Mouse (Mus musculus): ENCODE measurements around the gene AI182371. TPM values are rescaled to one million over a fixed set of nuclear protein-coding genes. Genes with fewer than 3 reads are reported as not detected.

The AI182371 gene
- polyA plus RNA-seq (2012; rRNA removed): 1.00 and 1.5 TPM in 2 replicates

GRCm38 (mm10) chr2:35101443-35101842, at the start of gene AI182371:
AI182371 (minus strand) TSS chr2:35101543.

GRCm38 (mm10) chr2:35109141-35109923, 8.0 kb upstream of the AI182371 start, which contains the start of gene Cntrl:
Cntrl (plus strand) TSS chr2:35109492.

DNA sequence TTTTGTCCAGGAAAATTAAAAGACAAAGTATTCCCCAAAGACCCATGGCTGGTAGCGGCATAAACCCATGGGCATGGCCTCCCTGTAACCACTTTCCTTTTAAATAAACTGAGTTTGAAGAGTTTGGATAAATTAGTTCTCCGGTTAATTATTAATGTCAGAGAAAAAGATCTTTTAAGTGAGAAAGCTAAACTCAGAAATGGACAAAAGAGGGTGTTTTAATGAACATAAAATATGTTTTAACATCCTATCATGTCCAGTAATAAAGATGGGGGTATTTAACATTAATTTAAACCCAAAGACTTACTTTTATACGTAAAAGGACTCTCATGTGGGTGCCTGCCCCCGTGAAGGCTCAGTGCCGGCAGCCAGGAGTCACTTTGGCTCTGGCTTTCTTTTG, 40.0 kb downstream of the AI182371 start, which contains the start of gene Hc:
Gene Hc, minus strand, starts transcription at position 101 of the 400 bp plus-strand sequence.

Other genes with a start within 250 kb of the AI182371 start
- 0.21 and 0.25 TPM in 2 replicates for gene Cutal, start 227.1 kb downstream of the AI182371 start, polyA plus RNA-seq (2012; rRNA removed)
- 52.9 and 60.5 TPM in 2 replicates for gene Psmd5, start 226.6 kb downstream of the AI182371 start, polyA plus RNA-seq (2012; rRNA removed)
- gene Phf19, start 187.5 kb downstream of the AI182371 start, polyA plus RNA-seq (2012; rRNA removed): 2.8 and 3.6 TPM in 2 replicates
- gene Traf1, start 139.8 kb downstream of the AI182371 start, polyA plus RNA-seq (2012; rRNA removed): 4.1 and 4.2 TPM in 2 replicates
- 1.0 and 1.4 TPM in 2 replicates for gene Hc, start 40.1 kb downstream of the AI182371 start, polyA plus RNA-seq (2012; rRNA removed)
- 18.5 and 22.0 TPM in 2 replicates for gene Cntrl, start 7.9 kb upstream of the AI182371 start, polyA plus RNA-seq (2012; rRNA removed)
- gene Rab14, start 99.6 kb upstream of the AI182371 start, polyA plus RNA-seq (2012; rRNA removed): 175 and 177 TPM in 2 replicates
- 33.2 and 33.6 TPM in 2 replicates for gene Gsn, start 154.8 kb upstream of the AI182371 start, polyA plus RNA-seq (2012; rRNA removed)
- gene Stom, start 235.4 kb upstream of the AI182371 start, polyA plus RNA-seq (2012; rRNA removed): 11.0 and 12.9 TPM in 2 replicates